Mouse (Mus musculus): ENCODE data around the gene Gnpat.
A peak's percentile ranks its signal among the peaks of the same experiment; 100 is the strongest.

The Gnpat gene

DNA sequence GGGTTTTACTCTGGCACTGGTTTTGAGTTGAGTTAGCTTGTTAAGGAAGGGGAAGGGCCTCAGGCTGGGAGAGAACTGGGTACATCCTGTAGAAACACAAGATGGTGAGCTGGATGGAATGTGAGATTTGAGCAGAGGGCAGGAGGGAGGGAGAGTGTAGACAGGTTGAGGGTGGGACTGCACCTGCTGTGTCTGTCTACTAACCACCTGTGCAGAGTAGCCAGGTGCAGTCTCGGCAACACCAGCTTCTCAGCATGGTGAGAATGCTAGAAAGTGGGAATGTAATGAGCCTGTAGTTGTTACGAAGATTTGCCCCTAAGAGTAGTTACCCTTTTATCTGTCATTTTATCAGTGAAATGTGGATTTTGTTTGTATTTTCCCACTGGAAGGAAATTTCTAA lies 42.6 kb downstream of the Gnpat start:
- DNase-seq = no peak

DNA sequence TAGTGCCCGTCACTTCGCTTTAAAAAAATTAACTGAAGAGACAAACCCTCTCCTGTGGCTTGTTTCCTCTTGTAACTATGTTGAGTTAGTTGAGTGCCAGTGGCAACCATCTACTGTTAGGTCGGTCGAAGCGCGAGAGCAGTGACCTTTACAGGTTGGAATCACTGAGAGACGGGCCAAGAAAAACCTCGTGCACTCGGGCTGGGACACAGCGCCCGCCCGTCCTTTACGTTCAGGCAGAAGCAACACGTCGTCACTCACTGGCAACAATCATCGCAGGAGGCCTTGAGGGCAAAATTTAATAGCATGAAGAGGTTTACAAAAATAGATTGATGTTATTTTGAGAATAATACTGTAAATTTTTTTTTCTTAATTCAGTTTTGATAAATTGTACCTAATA lies 47.1 kb downstream of the Gnpat start:
- DNase-seq = no peak

DNA sequence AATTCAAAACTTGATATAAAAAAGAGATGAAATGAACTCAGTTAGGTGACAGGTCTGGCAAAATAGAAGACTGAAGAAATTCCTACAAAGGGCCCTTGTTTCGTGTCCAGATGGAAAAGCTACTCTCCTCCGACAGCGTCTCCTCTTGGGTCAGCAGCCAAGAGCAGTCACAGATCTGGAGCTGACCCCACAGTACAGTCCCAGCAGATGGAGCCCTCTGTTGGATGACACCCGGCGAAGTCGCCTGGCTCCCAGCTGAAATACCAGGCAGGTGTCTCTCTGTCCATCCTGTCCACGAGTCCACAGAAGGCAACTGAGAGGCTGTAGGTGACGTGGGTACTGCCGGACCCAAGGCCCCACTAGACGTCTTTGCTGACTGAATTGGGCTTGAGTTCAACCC lies 47.5 kb downstream of the Gnpat start:
- DNase-seq = peak; percentile 83

DNA sequence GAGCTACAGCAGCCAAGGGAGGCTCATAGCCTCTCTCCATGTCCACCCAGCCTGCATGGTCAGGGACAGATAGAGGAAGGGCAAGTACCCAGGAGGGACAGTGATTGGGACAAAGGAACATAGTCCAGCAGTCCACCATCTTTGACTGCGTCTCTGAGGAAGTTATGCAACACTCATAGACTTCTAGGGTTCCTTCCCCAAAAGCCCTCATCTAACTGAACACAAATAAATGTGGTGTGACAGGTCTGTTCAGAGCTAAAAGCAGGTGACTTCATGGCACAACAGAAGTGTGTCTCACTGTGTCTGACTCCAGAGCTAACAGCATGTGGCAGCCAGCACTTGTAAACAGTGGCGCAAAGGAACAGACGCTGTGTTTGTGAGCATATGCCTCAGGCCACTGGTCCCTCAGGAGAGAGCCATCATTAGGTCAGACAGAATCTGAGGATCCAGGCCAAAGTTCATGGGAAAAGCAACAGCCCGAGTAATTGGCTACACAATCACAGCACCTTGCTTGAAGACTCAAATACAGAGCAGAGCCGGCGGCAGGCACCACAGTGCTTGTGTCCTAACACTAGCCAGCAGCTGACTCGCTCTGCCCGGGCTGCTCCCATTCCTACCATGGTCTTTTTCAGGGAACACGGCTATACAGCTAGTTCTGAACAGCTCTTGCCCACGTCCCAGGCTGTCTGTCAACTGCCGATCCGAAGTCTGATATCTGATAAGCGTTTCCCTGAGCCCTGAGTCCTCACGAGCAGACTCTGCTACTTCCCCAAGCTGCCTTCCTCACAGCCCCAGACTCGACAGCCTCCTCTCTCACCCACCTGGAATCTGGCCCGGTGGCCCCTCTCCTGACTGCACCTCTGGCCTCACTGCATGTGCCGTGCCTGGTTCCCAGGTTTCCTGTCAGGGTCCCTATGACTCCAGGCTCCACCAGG lies 49.4 kb downstream of the Gnpat start:
- no peak for DNase-seq

DNA sequence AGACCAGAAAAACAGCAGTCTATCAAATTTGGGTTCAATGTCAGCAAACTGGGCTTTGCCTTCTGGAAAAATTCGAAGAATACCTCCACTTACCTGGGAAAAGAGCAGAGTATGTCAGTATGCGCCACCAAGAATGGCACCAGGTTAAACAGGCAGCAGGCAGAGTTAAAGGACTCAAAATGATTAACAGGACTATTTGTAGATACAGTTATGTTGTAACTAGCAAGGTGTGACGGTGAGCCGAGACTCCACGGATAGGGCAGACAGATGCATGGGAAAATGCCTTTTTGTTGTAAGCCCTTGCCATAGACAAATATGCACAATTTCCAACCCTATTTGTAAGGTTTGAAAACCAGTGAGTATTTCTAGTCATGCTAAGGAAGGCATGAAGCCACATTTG lies 51.2 kb downstream of the Gnpat start:
- no peak for DNase-seq

DNA sequence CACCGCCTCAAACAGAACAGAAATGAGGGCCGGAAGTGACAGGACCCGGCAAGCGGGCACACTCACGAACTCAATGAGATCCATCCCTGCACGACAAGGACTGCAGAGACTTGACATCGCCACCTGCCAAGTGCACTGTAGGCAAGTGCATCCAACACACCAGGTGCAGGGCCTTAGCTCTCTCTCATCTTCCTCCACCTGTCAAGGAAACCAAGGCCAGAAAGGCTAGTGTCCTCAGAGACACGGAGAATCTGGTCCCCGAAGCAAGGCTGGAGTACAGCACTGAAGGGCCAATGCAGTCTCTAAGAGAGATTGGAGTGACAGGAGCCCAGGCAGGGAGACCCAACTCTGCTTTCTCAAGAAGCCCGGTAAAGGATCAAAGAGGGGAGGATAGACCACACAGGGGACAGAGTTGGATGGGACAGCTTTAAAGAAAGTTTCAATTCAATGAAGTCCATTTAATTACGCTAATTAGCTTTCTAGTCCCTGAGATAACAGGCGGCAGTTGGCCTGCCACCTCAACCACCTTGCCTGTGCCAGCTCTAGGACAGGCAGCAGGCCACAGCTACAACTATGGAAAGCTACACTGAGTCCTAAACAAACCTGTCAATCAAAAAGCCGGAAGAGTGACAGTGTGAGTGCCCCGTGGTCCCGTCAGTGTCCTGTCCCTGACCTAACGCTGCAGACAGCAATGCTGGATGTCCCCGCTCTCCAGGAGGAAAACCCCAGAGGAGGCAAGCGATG lies 55.1 kb downstream of the Gnpat start:
- peak; percentile 40 to 48 for DNase-seq

DNA sequence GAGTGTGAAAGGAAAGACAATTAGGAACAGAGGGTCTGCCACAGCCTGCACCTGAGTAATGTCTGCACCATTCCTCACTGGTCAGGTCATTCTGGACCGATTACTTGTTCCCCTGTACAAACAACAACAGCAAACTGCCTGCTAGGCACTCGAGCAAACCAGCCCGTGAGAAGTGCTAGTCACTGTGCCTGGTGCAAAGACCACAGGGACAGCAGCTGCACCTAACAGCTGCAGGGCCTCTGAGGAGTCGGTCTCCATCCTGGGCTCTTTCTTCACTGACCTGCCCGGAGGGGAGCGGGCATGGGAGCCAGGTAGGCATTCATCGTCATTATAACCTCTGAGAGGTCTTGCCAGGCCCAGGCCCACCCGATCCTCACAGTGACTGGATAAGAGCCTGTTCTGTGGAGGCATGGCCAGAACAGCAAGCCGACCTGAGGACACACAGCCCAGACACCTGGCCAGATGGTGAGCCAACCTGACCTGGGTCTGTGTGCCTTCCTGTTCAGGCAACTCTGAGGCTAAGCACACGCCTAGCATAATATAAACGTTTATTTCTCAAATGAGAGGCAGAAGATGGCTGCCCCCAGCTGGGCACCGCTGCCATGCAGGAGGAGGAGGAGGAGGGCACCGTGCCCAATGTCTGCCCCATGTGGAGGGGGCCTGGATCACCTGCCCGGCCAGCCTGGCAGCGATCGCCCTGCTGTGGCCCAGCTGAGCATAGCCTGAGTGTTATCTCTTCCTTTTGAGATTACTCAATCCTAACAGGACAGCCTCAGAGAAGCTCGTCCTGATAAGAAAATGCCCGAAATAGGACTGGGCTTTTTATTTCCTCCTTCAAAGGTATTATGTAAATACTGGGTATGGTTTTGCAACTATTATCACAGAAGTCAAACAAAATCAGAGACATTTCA lies 58.8 kb downstream of the Gnpat start:
- no peak for DNase-seq

DNA sequence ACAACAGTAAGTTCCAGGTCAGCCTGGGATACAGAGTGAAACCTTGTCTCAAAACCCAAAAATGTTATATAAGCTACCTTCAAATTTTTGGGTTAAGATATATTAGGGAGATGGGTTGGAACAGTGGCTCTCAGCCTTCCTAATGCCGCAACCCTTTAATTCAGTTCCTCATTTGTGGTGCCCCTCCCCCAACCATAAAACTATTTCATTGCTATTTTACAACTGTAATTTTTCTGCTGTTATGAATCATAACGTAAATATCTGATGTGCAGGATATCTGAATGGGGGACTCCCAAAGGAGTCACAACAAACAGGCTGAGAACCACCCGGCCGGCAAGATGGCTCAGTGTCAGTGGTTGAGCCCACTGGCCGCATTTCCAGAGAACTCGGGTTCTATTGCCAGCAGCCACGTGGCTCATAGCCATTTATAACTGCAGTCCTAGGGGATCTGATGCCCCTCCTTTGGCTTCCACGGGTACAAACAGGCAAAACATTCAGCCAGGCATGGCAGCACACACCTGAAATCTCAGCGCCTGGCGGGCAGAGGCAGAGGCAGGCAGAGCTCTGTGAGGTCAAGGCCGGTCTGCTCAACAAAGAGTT lies 59.8 kb downstream of the Gnpat start:
- DNase-seq = no peak

DNA sequence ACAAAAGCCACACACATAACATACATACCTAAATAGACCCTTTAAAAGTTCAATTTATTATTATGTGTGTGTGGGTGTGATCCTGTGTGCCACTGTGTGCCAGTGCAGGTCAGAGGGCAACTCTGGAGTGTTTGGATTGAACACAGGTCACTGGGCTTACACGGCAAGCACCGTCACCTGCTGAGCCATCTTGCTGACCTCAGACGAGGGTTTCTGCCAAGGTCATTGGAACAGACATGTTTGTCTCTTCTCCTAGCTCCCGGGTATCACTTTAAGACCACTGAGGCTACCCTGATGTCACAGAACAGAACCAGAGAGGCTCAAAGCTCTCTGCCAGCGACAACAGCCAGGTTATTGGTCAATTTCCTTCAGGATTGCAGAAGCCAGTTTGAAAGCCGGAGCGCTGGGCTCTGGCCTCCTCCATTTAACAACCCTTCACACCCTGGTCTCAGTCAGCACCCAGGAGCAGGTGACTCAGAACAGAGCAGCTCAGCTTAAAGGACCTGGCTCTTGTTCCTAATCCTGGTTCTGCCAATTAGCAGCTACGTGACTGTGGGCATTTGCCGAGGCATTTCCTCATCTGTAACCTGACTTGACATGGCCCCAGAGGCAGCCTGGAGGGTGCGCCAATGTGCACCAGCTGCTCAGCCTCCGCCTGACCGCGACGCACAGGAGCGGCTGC lies 61.3 kb downstream of the Gnpat start:
- DNase-seq = no peak

DNA sequence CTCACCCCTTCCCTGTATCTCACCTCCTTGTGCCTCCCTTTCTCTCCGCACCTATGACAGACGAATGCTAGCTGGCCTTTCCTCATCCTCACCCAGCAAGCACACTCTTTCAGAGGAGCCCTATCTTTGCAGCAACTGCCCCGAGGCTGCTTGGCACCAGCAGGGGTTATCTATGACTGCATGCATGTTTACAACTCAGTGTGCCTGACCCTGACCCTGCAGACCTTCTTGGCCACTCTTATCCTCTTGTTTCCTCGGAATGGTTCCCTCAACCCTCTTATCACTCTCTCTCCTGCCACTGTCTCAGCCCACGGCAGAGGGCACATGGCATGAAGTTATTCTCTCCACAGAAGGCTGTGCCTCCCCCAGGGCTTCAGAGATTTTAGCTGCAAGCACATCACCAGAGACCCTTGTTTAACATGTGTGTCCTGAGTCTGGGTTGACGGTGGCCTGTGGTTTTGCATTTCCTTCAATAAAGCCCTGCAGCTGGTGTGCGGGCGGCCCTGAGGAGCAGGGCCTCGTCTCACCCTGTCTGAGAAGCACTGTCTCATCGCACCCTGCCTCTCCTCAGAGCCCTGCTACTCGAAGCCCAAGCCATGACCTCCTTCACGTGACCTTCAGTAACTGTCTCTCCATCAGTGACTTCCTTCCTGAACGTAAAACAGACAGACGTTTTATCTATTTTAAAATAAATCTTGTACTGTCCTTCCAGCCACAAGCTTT lies 62.9 kb downstream of the Gnpat start:
- DNase-seq = no peak

DNA sequence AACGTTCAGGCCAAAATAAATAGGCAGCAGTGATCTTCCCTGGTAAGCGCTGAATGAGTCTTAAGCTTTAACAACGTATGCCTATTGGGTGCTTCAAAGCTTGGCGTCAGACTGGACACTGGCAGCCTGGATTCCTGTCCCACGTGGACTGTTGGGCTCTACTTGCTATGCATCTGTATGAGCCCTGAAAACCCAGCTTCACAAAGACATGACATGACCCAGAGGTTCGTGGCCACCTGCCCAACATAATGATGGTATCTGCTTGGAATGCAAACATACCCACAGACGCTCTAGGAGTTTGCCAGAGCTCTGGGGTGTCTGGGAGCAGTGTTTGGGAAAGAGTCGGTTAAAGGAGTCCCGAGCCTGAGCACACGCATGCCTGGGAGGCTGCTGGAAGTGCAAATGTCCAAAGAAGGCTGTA lies 63.5 kb downstream of the Gnpat start:
- no peak for DNase-seq

DNA sequence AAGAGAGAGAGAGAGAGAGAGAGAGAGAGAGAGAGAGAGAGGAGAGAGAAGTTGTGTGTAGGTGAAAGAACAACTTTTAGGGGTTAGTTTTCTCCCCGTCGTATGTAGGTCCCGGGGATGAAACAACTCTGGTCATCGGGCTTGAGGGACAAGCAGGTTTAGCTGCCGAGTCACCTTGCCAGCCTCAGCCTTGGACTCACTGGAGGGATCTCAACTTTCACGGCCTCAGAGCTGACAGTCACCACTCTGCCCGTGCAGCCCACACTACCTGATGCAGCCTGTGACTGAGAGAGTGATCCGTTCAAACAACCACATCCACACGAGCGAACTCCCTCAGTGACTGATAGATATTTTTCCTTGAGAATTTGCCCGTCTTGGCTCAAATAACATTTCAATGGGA lies 66.2 kb downstream of the Gnpat start:
- DNase-seq = no peak

DNA sequence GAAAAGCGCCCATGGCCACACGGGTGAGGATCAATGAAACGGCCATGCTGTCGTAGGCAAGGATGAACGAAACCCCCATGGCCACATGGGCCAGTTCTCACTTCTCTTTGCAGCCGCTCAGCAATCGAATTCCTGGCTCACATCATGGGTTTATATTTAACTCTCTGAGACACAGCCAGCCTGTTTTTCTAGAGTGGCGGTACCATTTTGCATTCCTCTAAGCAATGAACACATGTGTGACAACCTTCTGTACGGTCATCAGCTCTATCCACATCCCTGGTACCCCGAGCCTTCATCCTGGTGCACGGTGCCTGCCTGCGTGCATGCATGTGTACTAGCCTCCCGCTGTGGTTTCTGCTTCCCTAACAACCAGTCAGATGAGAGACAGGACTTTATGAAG lies 67.3 kb downstream of the Gnpat start:
- no peak for DNase-seq

DNA sequence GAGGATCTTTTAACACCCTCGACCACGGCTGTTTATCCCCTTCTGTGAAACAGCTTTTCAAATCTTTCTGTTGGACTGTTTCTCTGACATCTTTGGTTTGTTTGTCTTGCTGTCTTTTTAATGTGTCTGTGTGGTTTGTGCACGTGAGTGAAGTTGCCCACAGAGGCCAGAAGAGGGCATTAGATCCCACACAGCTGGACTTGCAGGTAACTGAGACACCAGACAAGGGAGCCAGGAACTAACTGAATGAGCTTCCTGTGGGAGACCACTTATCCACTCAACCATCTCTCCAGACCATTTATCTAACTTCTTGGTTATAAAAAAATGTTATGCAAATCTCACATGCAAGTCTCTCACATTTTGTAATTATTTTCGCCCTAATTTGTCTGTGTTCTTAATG lies 67.8 kb downstream of the Gnpat start:
- no peak for DNase-seq

DNA sequence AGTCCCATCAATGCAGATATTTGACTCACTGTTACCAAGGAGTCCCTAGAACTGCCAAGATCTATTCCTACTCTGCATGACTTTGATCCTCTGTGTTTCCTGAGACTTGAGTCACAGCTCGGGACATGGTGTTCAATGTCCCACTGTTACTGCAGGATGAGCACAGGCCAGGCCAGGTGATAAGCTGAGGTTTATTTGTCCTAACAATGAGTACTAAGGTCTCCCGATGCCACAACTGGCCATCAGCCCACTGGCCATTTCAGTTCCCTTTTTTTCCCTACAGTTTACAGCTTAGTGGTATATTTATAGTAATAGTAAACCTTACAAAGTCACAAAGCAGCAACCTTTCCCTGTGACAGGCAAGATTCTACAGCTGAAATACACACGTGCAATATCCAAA lies 69.6 kb downstream of the Gnpat start:
- no peak for DNase-seq

DNA sequence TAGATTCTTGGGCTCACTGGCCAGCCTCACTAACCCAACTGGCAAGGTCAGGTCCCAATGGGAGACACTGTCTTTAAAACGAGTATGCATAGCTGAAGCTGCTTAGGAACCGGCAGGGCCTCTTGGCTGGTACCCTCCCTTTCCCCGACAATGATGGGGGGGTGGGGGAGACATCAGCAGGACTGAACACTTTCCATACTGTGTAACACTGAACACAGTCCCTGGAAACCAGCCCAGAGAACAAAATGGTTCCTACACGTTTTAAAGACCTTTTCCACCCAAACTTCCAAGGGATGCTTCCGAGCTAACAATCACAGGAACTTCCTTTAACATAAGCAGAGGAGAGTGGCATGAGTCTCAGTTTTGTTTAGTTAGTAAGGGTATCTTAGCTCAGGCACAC lies 72.3 kb downstream of the Gnpat start:
- DNase-seq = no peak

DNA sequence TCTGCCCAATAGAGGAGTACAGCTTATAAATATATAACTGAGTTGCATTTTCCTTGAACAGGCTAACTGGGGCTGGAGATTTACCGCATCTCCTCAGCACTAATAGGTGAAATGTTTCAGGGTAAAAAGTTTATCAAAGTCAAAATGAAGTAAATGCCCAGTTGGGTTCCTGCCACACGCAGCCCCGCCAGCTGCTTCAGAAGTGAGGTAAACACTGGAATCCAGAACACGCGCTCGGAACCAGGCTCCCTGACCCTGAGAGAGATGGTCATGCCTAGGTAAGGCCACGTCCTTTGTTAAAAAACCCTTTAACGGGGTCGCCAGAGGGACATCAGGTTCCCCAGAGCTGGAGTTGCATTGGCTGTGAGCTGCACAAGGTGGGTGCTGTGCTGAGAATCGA lies 73.9 kb downstream of the Gnpat start:
- DNase-seq = no peak

DNA sequence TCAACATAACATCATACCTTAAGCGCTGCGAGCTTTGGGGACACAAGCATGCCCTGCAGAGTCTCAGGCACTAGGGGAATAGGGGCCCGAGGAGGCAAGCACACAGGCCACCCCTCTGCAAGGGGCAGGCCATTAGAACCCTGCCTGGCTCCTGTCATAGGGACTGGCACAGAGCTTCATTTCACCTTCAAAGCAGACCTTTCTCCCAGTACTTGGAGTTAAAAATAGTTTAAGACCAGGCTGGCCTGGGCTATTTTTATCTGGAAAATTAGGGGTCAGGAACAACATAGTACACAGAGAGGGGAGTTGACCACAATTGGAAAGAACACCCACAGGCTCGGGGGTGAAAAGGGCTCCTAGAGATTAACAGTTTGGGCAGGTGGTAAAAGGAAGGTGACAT lies 74.5 kb downstream of the Gnpat start:
- DNase-seq = no peak
